ENCODE assay signal across 8 mouse cellular contexts in genomic region chr14:17660329-17661099, GRCm38 (mm10). TPM values are rescaled to one million over a fixed set of nuclear protein-coding genes. Genes with fewer than 3 reads are reported as not detected.
DNase-seq lines count a peak whose midpoint lies in the region; ATAC-seq and TF ChIP-seq lines count a peak whose summit lies in the region.

No protein-coding gene starts in this region.

- intact Hi-C loops in left cerebral cortex, postnatal 25 days (cut with DNase I) = loop anchor here (2.0 to 5.0 kb wide), 8 partner anchors 67 to 527 kb away; no protein-coding TSS in a partner anchor

- H3K27ac ChIP-seq in intestine, postnatal 0 days (ENCODE audit: low read depth, low read length) = peak overlapping the region; percentile 89

- H3K4me3 ChIP-seq in intestine, postnatal 0 days (ENCODE audit: low read depth, low read length) = peak overlapping the region; percentile 73

- H3K4me1 ChIP-seq in intestine, postnatal 0 days (replicated peaks; ENCODE audit: control insufficient read depth, insufficient read depth, low read length) = no peaks in the 10 kb centered on the region

- under 1% methylated on average over 82 of the region's 82 CpGs for WGBS in intestine, postnatal 0 days

- DNase-seq in adrenal gland, adult (ENCODE audit: inconsistent age in 2 of 2, low spot score in 1 of 2) = peak; percentile 92 to 97
- DNase-seq in embryo, embryonic 11 days = peak; percentile 88
- DNase-seq in left cerebral cortex, postnatal 25 days (ENCODE audit: low spot score in 2 of 2) = peak; percentile 81 to 82
- peak; percentile 76 for DNase-seq in right cerebral cortex, postnatal 14 days
- DNase-seq in urinary bladder, postnatal 25 days (ENCODE audit: low spot score) = peak; percentile 81

- H3K9ac ChIP-seq in intestine, postnatal 0 days (ENCODE audit: low read depth, low read length) = peak overlapping the region; percentile 65

- no peaks in the 10 kb centered on the region for H3K9me3 ChIP-seq in intestine, postnatal 0 days (ENCODE audit: control insufficient read depth)

- H3K4me2 ChIP-seq in intestine, postnatal 0 days (replicated peaks; ENCODE audit: low read depth) = peak overlapping the region; percentile 93

- peak; percentile 63 for TF ChIP-seq CTCF in intestine, postnatal 0 days (IDR thresholded peaks at IDR 0.05; ENCODE audit: low read depth)

- no peaks in the 10 kb centered on the region; the same call in 1 of the 2 replicates for H3K27me3 ChIP-seq in intestine, postnatal 0 days (replicated peaks; ENCODE audit: control insufficient read depth, insufficient read depth, low read length)

- peak; percentile 66 for ATAC-seq in granulocyte monocyte progenitor cell, adult 5-6 weeks (replicated peaks; ENCODE audit: poor library complexity, severe bottlenecking)
- ATAC-seq in intestine, postnatal 0 days = peak; percentile 94
- peak; percentile 58 for ATAC-seq in megakaryocyte-erythroid progenitor cell, adult 5-6 weeks (replicated peaks; ENCODE audit: low FRiP score, low TSS enrichment, poor library complexity, severe bottlenecking)

- H3K36me3 ChIP-seq in intestine, postnatal 0 days (ENCODE audit: control insufficient read depth, insufficient read depth) = no peaks in the 10 kb centered on the region

RNA-seq across cellular contexts. Expression of gene Thrb, which starts 0.5 kb away (rescaled TPM):
- 0.17 and 0.49 TPM in 2 replicates for total RNA-seq in granulocyte monocyte progenitor cell, adult 5-6 weeks (2014; fragmentation: Nextera tagmentation)
- 1.4 and 1.5 TPM in 2 replicates for total RNA-seq in granulocyte monocyte progenitor cell, adult 5-6 weeks (2017)
- polyA plus RNA-seq in intestine, postnatal 0 days (2015; fragmentation: Nextera tagmentation; extraction: Ambion mirVana) = 5.8 and 7.0 TPM in 2 replicates
- total RNA-seq in left cerebral cortex, postnatal 25 days (2021) = 10 to 100 TPM; 78.6 to 85.3 TPM
- 0.28 TPM in 1 of 2 replicates, not detected in the other for total RNA-seq in megakaryocyte-erythroid progenitor cell, adult 5-6 weeks (2014; fragmentation: Nextera tagmentation)
- total RNA-seq in megakaryocyte-erythroid progenitor cell, adult 5-6 weeks (2017) = 0.11 and 0.28 TPM in 2 replicates

Comparison
In these comparisons a context has a peak if more than half of its experiments do, and no peak if none do; other contexts are left out.
1. Peak in every context shown above with its lines: DNase-seq, ATAC-seq, H3K4me3 ChIP-seq and H3K27ac ChIP-seq.
2. RNA of gene Thrb, which starts 0.5 kb away (total RNA-seq): 78.6 to 85.3 TPM in left cerebral cortex, postnatal 25 days; 0.17 to 1.5 TPM in granulocyte monocyte progenitor cell, adult 5-6 weeks and 0.11 to 0.28 TPM in megakaryocyte-erythroid progenitor cell, adult 5-6 weeks; every median in the first group is over 10 times any median in the second.